Mouse (Mus musculus): ENCODE measurements around the gene Mfsd14a. TPM values are rescaled to one million over a fixed set of nuclear protein-coding genes. Genes with fewer than 3 reads are reported as not detected.
A peak's percentile ranks its signal among the peaks of the same experiment; 100 is the strongest.

Gene Mfsd14a
- polyA plus RNA-seq, 1 experiment, result 7.1 TPM

- no peak for TF ChIP-seq GATA1 (IDR thresholded peaks at IDR 0.05; ENCODE audit: borderline replicate concordance, low read length)
- TF ChIP-seq FLI1 (IDR thresholded peaks at IDR 0.05; ENCODE audit: low read length), result no peak
- H3K27me3 ChIP-seq (replicated peaks), result no peaks in the 10 kb centered on the region
- H3K9me3 ChIP-seq, result no peaks in the 10 kb centered on the region
- peaks cover 16% of the 10 kb centered on the region for H3K4me1 ChIP-seq
- no peak within 1 kb of the TSS for H3K4me3 ChIP-seq (replicated peaks)
- H3K36me3 ChIP-seq (replicated peaks; ENCODE audit: low read length), result peaks cover 71% of the 10 kb centered on the region
Observed at GRCm38 (mm10) chr3:116614295-116614892, 48.1 kb downstream of the Mfsd14a start, which contains the start of gene Trmt13. Gene Trmt13 (minus strand): TSS chr3:116614587.

- no peaks in the 10 kb centered on the region for H3K27me3 ChIP-seq (replicated peaks)
- TF ChIP-seq FLI1 (IDR thresholded peaks at IDR 0.05; ENCODE audit: low read length), result no peak
- no peak for TF ChIP-seq GATA1 (IDR thresholded peaks at IDR 0.05; ENCODE audit: borderline replicate concordance, low read length)
- no peak overlapping the region for H3K4me3 ChIP-seq (replicated peaks)
- peaks cover 21% of the 10 kb centered on the region for H3K4me1 ChIP-seq
- H3K9me3 ChIP-seq, result no peaks in the 10 kb centered on the region
- H3K36me3 ChIP-seq (replicated peaks; ENCODE audit: low read length), result peaks cover 45% of the 10 kb centered on the region
Observed at GRCm38 (mm10) chr3:116604570-116604969, 57.9 kb downstream of the Mfsd14a start.

GRCm38 (mm10) chr3:116601781-116602180 lies 60.7 kb downstream of the Mfsd14a start:
- H3K4me3 ChIP-seq (replicated peaks), result peak overlapping the region; percentile 38
- no peaks in the 10 kb centered on the region for H3K27me3 ChIP-seq (replicated peaks)
- H3K36me3 ChIP-seq (replicated peaks; ENCODE audit: low read length), result peaks cover 25% of the 10 kb centered on the region
- TF ChIP-seq FLI1 (IDR thresholded peaks at IDR 0.05; ENCODE audit: low read length) (no peak), GATA1 (IDR thresholded peaks at IDR 0.05; ENCODE audit: borderline replicate concordance, low read length) (no peak)
- H3K4me1 ChIP-seq, result peaks cover 31% of the 10 kb centered on the region
- no peaks in the 10 kb centered on the region for H3K9me3 ChIP-seq

- Histone ChIP-seq H3K9me3 (no peaks in the 10 kb centered on the region), H3K36me3 (replicated peaks; ENCODE audit: low read length) (peaks cover 20% of the 10 kb centered on the region), H3K4me3 (replicated peaks) (no peak overlapping the region), H3K27me3 (replicated peaks) (no peaks in the 10 kb centered on the region), H3K4me1 (peaks cover 36% of the 10 kb centered on the region)
- TF ChIP-seq FLI1 (IDR thresholded peaks at IDR 0.05; ENCODE audit: low read length) (no peak), GATA1 (IDR thresholded peaks at IDR 0.05; ENCODE audit: borderline replicate concordance, low read length) (no peak)
Observed at GRCm38 (mm10) chr3:116601005-116601404, 61.5 kb downstream of the Mfsd14a start.

- no peaks in the 10 kb centered on the region for H3K9me3 ChIP-seq
- H3K4me1 ChIP-seq, result peaks cover 36% of the 10 kb centered on the region
- peaks cover 16% of the 10 kb centered on the region for H3K36me3 ChIP-seq (replicated peaks; ENCODE audit: low read length)
- H3K4me3 ChIP-seq (replicated peaks), result no peak overlapping the region
- no peaks in the 10 kb centered on the region for H3K27me3 ChIP-seq (replicated peaks)
- TF ChIP-seq GATA1 (IDR thresholded peaks at IDR 0.05; ENCODE audit: borderline replicate concordance, low read length), result no peak
- TF ChIP-seq FLI1 (IDR thresholded peaks at IDR 0.05; ENCODE audit: low read length), result no peak
Observed at GRCm38 (mm10) chr3:116599705-116600104, 62.8 kb downstream of the Mfsd14a start.

- H3K9me3 ChIP-seq, result no peaks in the 10 kb centered on the region
- no peaks in the 10 kb centered on the region for H3K27me3 ChIP-seq (replicated peaks)
- TF ChIP-seq GATA1 (IDR thresholded peaks at IDR 0.05; ENCODE audit: borderline replicate concordance, low read length) (no peak), FLI1 (IDR thresholded peaks at IDR 0.05; ENCODE audit: low read length) (no peak)
- peak overlapping the region; percentile 96 for H3K4me3 ChIP-seq (replicated peaks)
- H3K4me1 ChIP-seq, result peaks cover 24% of the 10 kb centered on the region
- H3K36me3 ChIP-seq (replicated peaks; ENCODE audit: low read length), result peaks cover 17% of the 10 kb centered on the region
Observed at GRCm38 (mm10) chr3:116595603-116595991, 66.9 kb downstream of the Mfsd14a start.

GRCm38 (mm10) chr3:116594728-116595602 lies 67.5 kb downstream of the Mfsd14a start, which contains the start of gene Sass6:
Gene Sass6 (plus strand): TSS chr3:116594982.
- no peaks in the 10 kb centered on the region for H3K9me3 ChIP-seq
- H3K36me3 ChIP-seq (replicated peaks; ENCODE audit: low read length), result peaks cover 23% of the 10 kb centered on the region
- H3K4me3 ChIP-seq (replicated peaks), result peak within 1 kb of the TSS; percentile 96
- H3K27me3 ChIP-seq (replicated peaks), result no peaks in the 10 kb centered on the region
- TF ChIP-seq GATA1 (IDR thresholded peaks at IDR 0.05; ENCODE audit: borderline replicate concordance, low read length), result no peak
- peak; percentile 52; the same call in 1 of the 2 replicates for TF ChIP-seq FLI1 (IDR thresholded peaks at IDR 0.05; ENCODE audit: low read length)
- peaks cover 24% of the 10 kb centered on the region for H3K4me1 ChIP-seq

- no peaks in the 10 kb centered on the region for H3K27me3 ChIP-seq (replicated peaks)
- no peak for TF ChIP-seq FLI1 (IDR thresholded peaks at IDR 0.05; ENCODE audit: low read length)
Observed at GRCm38 (mm10) chr3:116594076-116594727, 68.3 kb downstream of the Mfsd14a start.

GRCm38 (mm10) chr3:116582201-116582600 lies 80.3 kb downstream of the Mfsd14a start:
- TF ChIP-seq FLI1 (IDR thresholded peaks at IDR 0.05; ENCODE audit: low read length) (no peak), GATA1 (IDR thresholded peaks at IDR 0.05; ENCODE audit: borderline replicate concordance, low read length) (no peak)
- Histone ChIP-seq H3K9me3 (no peaks in the 10 kb centered on the region), H3K36me3 (replicated peaks; ENCODE audit: low read length) (peaks cover 86% of the 10 kb centered on the region), H3K4me1 (no peaks in the 10 kb centered on the region), H3K27me3 (replicated peaks) (no peaks in the 10 kb centered on the region), H3K4me3 (replicated peaks) (no peak overlapping the region)

More at GRCm38 (mm10) chr3:116594076-116594727, 68.3 kb downstream of the Mfsd14a start:
- Histone ChIP-seq H3K36me3 (replicated peaks; ENCODE audit: low read length) (peaks cover 31% of the 10 kb centered on the region), H3K4me3 (replicated peaks) (peak overlapping the region; percentile 96), H3K9me3 (no peaks in the 10 kb centered on the region), H3K4me1 (peaks cover 23% of the 10 kb centered on the region)

Other genes with a start within 250 kb of the Mfsd14a start
- 0.91 and 2.2 TPM in 2 replicates for gene Cdc14a, start 238.6 kb downstream of the Mfsd14a start, polyA plus RNA-seq (2012; ENCODE audit: insufficient read depth, low replicate concordance)
- gene Rtca, start 154.5 kb downstream of the Mfsd14a start, polyA plus RNA-seq (2012; ENCODE audit: insufficient read depth, low replicate concordance), result 39.0 and 44.2 TPM in 2 replicates
- gene Dbt, start 149.6 kb downstream of the Mfsd14a start, polyA plus RNA-seq (2012; ENCODE audit: insufficient read depth, low replicate concordance), result 0.78 TPM in 1 of 2 replicates, not detected in the other
- 0.19 TPM in 1 of 2 replicates, not detected in the other for gene Lrrc39, start 99.7 kb downstream of the Mfsd14a start, polyA plus RNA-seq (2012; ENCODE audit: insufficient read depth, low replicate concordance)
- 1.4 and 2.0 TPM in 2 replicates for gene Sass6, start 67.7 kb downstream of the Mfsd14a start, polyA plus RNA-seq (2012; ENCODE audit: insufficient read depth, low replicate concordance)
- 0.64 and 6.4 TPM in 2 replicates for gene Trmt13, start 48.1 kb downstream of the Mfsd14a start, polyA plus RNA-seq (2012; ENCODE audit: insufficient read depth, low replicate concordance)
- not detected in 2 replicates for gene Gm43191, start 18.6 kb upstream of the Mfsd14a start, polyA plus RNA-seq (2012; ENCODE audit: insufficient read depth, low replicate concordance)
- gene Slc35a3, start 50.2 kb upstream of the Mfsd14a start, polyA plus RNA-seq (2012; ENCODE audit: insufficient read depth, low replicate concordance), result 4.1 and 4.5 TPM in 2 replicates
- gene Agl, start 145.5 kb upstream of the Mfsd14a start, polyA plus RNA-seq (2012; ENCODE audit: insufficient read depth, low replicate concordance), result 0.34 and 1.0 TPM in 2 replicates
- 13.7 TPM in 1 of 2 replicates, not detected in the other for gene Frrs1, start 196.8 kb upstream of the Mfsd14a start, polyA plus RNA-seq (2012; ENCODE audit: insufficient read depth, low replicate concordance)

All from megakaryocyte, embryonic 14.5 days (primary cell).